Mouse (Mus musculus) left cerebral cortex, adult 9 months (tissue): Measurements from ENCODE around the gene Katnal1.
A peak's percentile ranks its signal among the peaks of the same experiment; 100 is the strongest.

ENCODE experiments used
- DNase-seq, 2 experiments: peaks; one replicate each; pipeline ENCODE4 v3.0.0; 2022; ENCODE audit warnings: low spot score in 2 of 2

Katnal1 gene

DNA sequence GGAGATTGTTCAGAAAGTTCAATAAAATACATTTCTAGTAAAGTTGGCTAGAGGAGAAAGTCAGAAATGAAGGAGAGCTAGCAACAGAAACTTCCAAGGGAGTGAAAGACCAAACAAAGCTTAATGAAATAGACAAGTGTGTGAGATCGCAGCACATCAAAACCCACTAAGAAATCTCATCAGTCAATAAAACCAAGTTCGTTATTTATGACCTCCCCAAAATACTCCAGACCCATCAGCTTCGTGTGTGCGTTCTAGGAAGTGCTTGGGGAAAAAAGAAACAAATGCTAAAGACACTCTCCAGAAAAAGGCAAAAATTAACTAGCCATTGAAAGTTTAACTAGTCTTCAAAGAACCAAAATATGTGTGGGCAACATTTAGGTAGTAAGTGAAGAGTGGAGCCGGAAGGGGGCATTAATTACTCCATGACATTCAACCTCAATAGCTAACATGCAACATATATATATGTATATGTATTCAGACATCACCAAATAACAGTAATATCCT lies 1.4 kb downstream of the Katnal1 start:
- DNase-seq, result no peak

DNA sequence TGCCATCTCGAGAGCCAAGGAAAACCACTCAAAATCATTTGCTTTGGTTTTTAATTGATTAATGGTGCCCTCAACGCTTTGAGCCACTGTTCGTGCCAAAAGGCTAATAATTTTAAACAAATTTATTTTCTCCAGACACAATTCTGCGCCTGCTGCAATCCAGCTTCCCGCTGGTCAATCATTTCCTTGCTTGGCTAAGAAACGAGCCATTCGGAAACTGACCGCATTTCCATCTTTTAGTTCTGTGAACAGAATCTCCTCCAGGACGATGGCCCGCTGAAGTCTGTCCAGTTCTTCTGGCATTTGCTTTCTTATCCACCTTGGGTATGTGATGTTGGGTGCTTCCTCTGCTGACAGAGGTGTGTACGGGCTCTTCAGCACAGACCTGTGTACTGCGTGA lies 4.5 kb downstream of the Katnal1 start:
- DNase-seq, result no peak

DNA sequence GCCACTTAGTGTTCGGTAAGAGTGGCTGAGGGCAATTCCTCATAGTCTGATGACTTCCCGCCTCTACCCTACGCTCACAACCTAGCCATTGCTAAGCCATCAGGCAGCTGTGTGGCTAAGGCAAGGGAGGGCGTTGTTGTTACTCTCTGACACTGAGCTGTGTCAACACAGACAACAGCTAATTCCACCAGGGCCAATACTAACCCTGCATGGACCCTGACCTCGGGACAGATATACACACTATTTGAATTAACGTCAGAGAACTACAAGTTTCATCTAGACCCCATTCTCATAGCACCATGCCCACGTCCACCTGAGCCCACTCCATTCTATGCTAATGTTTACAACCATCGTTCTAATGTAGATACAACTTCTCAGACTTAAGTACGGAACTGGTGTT lies 5.1 kb downstream of the Katnal1 start:
- DNase-seq, result no peak

DNA sequence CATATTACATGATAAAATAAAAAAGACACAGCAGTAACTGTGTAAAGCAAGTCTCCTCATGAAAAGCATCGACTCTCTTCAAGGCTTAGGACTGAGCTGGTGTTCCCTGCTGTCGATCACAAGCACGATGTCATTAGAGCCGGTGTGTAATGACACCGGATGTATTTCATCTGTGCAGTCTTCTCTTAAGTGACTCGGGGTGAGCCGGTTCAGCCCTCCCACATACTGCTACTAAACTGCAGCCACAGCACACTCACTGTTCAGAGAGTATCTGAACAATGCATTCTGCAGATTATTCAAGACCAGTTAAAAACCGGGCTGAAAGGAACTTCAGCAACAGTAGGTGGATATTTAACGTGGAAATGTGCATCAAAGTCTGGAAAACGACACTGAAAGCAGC lies 5.7 kb downstream of the Katnal1 start:
- DNase-seq, result no peak

DNA sequence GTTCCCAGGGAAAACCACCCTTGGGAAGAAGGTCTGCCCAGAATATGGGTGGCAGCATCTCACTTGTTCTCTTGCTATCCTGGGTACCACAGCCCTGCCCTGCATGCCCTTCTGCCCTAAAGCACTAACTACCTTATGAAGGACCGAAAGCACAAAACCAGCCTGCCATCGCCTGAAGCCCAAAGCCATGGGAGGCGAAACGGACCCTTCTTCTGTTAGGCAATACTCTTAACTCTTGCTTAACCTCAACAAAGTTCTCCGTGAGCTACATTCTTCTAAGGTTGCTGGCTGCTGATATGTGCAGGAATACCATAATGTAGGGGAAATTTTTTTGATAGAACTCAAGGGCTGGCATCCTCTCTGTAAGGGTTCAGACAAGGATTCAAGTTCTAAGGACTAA lies 6.3 kb downstream of the Katnal1 start:
- DNase-seq, result no peak

DNA sequence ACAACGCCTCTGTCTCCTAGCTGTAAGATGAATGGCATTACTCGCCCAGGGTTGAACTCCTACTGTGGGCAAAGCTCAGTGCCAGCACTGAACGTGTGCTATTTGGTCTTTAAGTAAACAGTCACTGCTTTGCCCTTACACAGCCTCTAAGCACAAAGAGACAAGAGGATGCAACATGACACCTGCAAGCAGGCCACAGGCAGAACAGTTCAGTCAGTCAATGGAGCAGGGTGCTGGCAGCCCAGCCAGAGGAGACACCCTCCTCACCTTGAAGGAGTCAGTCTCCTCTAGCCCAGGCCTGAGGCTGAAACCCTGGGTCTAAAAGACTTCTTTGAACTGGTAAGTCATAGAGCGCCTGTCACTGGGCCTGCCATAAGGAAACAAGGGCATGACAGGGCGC lies 11.1 kb downstream of the Katnal1 start:
- DNase-seq, result no peak

DNA sequence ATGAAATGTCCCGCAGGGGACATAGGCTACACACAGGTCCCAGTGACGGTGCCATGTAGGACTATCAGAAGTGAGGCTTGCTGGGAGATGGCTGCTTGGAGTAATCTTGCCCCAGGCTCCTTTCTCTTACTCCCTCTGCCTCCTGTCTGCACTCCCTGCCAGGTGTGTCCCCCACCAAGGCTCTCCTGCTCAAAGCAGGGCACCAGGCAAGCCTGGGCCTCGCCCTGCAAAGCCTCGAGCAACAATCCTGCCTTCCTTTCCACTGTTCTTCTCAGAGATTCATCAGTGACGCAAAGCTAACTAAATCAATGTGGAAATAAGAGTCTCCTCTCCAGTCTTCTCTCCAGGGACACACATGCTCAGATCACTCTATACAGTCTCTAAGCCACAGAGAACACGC lies 12.3 kb downstream of the Katnal1 start:
- no peak for DNase-seq

DNA sequence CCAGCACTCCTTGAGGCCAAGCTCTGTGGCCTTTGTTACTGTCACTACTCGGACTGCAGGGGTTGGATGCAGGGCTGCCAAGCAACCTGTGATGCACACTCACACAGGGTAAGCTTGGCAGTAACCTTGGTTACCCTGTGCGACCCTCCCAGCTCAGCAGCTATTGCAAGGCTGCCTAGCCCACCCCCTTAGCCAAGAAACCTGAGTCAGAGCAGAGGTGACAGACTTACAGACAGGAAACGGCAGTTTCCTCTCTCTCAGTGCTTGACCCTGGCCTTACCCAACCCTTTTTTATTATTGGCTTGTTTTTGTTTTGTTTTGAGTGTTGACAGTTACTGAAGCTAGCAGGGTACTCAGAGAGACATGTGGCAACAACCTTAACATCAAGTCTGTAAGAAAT lies 16.9 kb downstream of the Katnal1 start:
- no peak for DNase-seq

DNA sequence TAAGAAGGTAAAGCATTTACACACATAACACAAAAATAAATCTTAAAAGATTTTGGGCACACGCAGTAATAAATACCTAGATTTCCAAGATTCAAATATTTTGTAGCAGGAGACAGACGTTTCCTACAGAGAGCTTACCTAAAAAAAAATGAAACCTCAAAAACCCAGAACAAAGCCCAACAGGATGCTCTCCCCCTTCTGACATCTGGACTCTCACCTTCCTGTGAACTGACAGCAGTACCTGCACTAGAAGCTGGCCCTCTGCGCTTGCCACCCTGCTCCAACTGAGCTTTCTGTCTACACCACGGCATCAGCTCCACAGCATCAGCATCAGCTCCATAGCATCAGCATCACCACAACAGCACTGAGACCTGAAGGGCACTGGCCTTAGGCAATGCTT lies 19.1 kb downstream of the Katnal1 start:
- no peak for DNase-seq

DNA sequence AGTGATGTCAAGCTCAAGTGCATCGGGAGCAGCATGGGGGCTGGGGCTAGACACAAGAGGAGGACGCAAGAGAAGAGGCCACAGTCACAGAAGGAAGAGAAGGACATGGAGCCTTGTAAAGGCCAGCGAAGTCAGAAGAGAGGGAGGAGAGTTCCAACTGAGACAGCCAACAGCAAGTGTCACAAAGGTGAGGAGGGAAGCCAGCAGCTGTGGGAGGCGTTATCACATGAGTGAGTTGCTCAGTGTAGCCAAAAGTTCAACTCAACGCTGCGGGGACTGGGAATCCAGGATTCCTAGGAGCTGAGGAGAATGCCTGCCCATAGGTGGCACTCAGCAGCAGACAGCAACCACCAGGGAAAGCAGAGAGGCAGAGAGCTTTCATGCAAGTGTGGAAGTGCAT lies 19.7 kb downstream of the Katnal1 start:
- no peak for DNase-seq

DNA sequence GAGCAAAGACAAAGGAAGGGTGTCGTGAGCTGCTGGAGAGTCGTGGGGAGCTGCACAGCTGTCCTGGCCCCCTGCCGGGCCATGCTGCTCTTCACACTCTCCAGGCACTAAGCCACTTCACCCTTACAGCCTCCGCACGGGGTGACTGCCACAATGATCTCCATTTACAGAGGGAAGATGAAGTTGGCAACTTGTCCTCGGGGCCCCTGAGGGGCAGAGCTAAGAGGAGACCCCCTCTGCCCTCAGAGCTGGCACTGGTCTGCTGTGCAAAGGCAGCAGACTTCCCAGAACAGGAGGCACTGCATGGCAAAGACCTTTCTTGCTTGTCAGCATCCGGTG lies 20.1 kb downstream of the Katnal1 start:
- peak in 1 of 2 experiments; percentile 40 for DNase-seq

DNA sequence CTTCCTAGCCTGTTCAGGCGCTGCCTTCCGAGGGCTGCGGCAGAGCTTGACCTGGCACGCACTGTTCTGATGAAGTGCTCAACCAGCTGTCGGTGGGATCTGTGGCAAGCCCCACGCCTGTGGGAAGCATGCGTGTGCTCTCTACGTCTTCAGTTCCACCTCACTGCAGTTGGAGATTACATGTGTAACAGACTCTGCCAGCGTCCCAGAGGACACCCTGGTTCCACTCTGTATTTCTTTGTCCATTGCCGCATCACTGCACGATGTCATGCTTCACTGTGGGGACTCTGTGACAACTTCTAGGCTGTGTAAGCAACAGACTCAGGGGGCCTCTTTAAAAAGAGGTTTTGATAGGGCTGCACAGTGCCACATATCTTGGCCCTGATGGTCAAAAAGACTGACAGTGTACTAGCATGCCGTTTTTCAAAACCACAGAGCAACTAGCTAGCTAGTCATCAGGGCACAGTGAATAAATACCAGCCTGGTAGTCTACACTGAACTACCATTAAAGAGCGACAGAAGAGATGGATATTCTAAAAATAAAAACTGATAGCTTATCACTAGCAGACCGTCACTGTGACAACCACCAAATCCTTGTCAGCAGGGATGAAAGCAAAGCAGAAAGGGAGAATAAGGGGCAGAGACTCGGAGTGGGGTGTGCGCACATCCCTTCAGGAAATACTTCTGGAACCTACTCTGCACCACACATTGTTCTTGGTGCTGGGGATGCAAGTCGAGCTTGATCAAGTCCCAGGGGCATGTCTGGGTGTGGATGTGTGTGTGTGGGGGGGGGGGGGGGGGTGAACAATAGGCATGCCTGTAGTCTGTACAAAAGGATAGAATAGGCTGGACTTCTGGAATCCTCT lies 20.7 kb downstream of the Katnal1 start:
- no peak for DNase-seq

DNA sequence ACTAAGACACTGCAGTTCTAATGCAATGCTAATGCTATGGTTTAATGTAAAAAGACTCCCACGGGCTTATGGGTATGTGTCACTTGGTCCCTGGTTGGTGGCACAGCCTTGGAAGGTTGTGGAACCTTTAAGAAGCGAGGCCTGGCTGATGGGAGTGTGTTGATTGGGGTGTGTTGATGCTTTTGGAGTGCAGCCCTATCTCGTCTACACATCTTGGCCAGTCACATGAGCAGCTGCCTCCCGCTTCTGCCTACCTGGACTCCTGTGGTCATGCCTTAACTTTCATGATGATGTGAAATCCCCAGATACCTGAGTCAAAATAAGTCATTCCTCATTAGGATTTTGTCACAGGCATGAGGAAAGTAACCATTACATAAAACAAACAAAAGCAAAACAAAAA lies 22.8 kb downstream of the Katnal1 start:
- no peak for DNase-seq

DNA sequence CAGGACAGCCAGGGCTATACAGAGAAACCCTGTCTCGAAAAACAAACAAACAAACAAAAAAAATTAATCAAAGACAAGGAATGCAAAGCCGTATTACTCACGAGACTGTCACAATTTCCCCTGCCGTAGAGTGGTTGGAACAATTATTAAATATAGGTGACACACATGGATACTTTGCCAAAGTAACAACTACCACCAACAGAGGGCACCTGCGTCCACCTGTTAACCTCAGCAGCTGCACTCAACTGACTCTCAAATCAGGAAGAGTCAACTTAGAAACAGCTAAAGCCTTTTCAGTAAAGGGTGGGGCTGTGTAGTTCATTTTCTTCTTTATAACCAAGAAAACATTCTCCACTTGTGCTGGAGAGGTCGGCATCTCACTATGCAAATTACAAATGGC lies 24.3 kb downstream of the Katnal1 start:
- DNase-seq, result no peak

DNA sequence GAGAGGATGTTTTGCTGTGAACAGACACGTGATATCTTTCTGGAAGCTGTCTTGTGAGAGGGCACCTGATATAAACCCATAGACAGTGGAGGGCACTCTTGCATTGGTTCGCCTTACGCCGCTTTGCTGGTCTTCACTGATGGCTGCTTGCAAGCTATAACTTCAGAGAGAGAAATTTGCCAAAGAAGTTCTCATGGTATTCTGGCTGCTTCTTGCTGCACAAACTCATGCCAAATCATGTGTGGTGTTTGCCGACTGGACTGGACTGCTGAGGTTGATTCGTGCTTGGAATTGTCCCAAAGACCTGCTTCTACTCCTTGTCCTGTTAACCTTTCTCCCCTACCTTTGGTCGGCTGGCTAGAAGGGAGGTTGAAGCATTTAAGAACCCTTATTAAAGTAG lies 29.8 kb downstream of the Katnal1 start:
- DNase-seq, result no peak

DNA sequence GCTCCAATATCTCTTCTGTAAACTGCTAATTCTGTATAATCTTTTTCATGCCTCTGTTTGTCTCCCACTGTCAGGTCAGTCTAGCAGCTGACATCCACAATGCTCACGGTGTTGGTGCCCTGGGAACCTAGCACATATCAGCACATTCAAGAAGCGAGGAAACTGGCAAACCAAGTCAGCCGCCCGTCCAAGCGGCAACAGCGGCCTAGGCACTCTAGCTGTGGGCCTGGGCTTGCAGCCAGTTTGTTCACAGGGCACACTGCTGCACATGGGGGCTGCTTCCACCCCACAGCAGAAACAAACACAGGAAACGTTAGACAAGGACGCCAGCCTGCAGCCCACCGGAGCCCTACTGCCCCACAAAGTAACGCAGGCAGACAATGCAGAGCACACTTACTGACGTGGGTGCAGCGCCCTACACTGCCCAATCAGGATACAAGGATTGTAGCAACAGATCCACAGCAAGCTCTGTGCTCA lies 31.1 kb downstream of the Katnal1 start:
- no peak for DNase-seq

DNA sequence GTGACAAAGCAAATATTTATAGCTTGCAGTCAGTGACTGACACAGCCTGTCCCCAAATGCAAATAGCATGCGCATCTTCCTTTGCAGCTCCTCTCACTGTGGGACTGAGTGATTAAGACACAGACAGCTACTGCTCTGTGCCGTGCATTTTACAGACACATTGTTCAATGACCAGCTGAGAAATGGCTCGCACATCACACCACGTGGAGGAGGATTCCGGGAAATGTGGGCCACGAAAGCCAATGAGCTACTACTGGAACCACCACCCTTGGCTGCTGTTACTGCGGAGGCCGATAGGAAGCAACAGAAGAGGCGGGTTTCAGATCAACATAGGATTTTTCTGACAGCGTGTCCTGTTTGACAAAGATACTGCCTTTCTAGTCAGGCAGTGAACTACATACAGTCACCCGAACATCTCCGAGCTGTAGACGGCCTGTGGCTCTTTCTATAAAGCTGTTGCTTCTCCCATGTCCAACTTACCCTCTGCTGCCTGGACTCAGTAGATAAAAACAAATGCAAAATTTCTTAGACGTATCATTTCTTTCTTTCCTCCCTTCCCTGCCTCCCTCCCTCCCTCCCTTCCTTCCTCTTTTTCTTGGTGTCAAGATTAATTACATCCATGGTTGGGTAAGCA lies 31.9 kb downstream of the Katnal1 start:
- DNase-seq, result peak; percentile 30 to 74

DNA sequence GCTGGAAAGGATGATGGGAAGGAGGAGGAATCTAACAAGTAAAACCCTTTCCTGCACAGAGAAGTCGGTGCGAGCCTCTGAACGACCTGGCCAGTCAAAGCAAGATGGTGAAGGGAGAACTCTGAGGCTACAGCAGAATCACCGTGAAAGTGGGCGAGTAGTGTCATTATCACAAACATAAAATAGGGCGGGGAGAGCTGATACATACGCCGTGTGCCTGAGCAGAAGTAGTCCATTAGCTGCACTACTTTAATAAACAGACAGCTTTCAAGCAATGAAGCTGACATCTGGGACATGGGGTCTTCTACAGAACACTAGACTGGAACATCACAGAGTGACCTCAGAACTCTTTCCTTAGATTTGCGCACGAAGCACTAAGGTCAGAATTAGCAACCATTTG lies 32.6 kb downstream of the Katnal1 start:
- DNase-seq, result no peak

DNA sequence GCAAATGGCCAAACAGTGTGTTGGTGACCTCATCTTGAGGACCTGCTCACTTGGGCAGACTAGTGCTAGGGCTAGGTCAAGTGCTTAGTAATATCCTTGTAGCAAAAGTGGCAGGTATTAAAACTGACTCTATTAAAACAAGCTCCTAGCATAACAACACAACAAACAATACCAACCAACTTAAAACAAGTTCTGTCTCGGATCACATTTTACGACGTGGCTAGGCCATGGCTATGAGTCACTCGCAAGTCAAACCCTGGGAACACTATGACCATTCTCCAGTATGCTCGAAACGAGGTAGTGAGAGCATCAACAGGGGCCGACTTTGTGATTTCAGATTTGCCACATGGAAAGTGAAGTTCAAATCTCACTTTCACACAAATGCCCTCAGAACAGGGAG lies 33.3 kb downstream of the Katnal1 start:
- no peak for DNase-seq

DNA sequence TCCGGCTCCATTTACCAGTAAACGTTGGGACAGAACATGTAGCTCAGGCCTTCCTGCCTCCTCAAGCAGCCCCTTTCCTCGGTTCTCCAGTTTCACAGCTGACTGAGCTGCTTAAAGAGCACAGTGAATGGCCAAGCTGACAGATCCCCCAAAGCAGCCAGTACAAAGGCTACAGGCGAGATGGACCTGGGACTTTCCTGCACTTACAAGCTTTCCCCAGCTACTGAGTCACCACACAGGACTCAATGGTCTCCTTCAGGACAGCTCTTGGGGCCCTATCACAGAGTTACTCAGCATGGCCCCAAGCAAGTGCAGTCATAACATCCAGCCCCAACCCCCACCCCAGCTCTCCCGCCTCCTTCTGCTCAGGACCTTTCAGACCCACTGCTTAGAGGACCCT lies 34.1 kb downstream of the Katnal1 start:
- no peak for DNase-seq

DNA sequence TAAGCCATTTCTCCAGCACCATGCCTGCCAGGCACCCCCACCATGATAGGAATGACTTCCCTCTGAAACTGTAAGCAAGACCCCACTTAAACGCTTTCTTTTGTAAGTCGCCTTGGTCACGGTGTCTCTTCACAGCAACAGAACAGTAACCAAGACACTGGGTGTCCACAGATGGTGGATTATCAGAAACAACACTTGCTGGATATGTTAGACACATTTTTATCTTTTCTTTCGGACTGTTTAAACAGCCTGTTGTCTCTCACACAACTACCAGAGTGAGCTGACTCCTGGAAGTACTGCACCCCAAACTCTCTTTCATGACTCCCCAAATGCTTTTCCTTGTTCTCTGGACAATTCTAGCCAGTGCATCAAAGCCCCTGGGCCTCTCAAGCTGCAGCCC lies 38.9 kb downstream of the Katnal1 start:
- no peak for DNase-seq

DNA sequence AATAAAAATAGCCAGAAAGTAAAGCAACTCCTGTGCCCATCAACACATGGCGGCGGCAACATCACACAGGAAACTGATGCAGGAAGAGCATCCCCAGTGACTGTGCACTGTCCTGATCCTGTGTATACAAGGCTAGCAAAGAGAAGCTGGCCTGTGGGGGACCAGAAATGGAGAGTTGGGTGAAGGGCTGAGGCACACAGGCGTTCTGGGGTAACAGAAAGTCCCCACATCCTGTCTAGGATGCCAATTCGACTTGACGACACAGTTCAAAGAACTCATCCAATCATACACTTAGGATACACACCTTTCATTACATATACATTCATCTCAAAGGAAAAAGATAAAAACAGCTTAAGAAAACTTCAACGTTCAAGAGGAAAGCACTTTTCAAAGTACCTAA lies 41.1 kb downstream of the Katnal1 start:
- no peak for DNase-seq

DNA sequence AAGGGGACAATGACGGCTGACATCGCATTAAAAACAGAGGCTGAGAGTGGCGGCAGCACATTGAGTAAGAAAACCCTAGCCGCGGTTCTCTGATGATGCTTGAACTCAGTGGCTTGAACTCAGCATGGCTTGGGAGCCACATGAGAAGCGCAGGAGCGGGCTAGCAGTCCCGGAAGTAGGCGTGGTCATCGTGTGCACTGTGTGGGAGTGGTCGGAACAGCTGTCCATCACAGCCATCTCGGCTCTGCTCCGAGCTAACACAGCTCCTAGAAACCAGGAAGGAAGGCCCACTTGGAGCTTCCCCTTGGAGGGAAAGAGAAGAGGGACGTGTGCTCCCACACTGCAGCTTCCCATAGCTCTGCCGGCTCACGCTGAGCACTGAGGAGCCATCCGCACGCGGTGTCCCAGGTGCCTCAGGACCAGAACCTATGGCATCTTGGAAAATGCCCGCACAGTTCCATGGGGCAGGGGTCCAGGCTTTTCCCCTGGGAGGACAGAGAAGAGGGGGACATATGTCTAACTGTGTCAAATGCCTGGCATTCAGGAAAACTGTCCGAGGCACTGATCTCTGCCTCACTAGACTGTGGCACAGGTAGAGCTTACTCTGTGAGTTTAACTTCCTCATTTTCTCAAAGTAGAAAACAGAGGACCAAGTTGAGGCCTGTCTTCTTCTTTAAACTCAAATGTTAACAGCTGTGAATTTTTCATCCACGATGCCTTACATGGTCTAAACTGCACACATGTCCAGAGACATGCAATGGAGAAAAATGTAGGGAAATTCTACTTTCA lies 43.1 kb downstream of the Katnal1 start:
- DNase-seq, result no peak
